Mouse (Mus musculus): ENCODE data around the gene Ptprf. TPM values are rescaled to one million over a fixed set of nuclear protein-coding genes. Genes with fewer than 3 reads are reported as not detected.

Ptprf gene
- total RNA-seq, 2 experiments from 2014 or later: 7.7 to 11.7 TPM

DNA sequence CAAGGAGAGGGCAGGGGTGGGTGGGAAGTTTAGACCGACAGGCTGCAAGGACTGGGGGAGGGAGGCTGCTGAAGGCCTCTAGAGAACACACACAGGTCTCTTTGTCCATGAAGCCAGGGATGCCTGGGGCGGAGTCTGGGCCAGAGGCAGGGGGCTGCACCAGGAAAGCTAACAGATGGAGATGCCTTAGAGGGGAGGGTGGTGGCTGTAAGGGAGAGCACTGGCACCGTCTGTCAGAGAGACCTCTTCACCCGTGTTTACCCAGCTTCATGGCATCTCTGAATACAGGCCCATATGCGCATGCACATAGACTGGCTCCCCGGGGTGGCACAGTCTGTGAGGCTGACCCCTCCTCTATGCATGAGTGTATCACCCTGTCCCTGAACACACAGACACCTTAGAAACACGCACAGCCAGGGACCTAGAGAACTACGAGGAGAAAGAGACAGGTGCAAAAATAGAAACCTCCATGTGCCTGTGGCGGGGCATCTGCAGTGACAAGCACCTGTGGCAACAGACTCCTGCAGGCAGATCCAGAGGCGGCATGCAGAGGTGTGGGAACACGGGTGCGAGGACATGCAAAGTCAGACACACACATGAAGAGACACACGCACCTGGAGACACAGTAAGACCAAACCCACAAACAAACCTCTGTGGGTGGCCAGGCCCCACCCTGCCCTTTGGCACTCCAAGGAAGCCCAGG is 29.3 kb downstream of the Ptprf start:
- intact Hi-C loops (cut with DNase I; ENCODE audit: low total_unique reads): no loop called here

GRCm38 (mm10) chr4:118261291-118261690 is 29.9 kb downstream of the Ptprf start:
- no peak for DNase-seq
- intact Hi-C loops (cut with DNase I; ENCODE audit: low total_unique reads): no loop called here

More for the DNA sequence above, 29.3 kb downstream of the Ptprf start:
- no peak for DNase-seq

DNA sequence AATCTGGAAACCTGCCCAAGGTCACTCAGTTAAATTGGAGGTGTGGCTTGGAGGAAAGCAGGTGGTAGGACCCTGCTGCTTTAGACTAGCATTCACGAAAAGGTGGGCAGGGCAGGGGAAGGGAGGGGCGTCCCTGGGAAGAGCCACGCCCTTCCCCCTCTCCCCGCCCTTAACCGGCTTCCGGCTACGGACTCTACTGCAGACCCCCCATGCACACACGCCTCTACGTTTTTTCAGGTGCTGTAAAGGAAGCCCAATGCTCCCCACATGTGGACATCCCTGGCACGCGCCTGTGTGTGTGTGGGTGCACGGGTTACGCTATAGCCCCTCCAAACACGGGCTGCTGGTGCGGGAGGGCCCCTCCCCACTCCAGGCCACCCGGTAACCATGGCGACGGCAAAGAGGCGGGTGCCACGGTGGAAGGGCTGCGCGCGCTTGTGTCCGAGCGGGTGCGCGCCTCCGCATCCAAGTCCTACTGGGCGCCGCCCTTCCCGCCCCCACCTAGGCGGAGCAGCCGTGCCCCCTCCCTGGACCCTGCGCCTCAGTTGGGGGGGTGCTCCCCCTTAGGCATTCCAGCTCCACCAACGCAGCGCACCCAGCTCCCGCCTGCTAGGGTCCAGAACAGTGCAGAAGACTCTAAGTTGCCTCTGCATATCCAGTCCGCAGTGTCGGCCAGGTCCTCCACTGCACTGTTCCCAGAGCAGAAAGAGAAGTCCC is 30.5 kb downstream of the Ptprf start:
- peak; percentile 66 for DNase-seq
- intact Hi-C loops (cut with DNase I; ENCODE audit: low total_unique reads): no loop called here

DNA sequence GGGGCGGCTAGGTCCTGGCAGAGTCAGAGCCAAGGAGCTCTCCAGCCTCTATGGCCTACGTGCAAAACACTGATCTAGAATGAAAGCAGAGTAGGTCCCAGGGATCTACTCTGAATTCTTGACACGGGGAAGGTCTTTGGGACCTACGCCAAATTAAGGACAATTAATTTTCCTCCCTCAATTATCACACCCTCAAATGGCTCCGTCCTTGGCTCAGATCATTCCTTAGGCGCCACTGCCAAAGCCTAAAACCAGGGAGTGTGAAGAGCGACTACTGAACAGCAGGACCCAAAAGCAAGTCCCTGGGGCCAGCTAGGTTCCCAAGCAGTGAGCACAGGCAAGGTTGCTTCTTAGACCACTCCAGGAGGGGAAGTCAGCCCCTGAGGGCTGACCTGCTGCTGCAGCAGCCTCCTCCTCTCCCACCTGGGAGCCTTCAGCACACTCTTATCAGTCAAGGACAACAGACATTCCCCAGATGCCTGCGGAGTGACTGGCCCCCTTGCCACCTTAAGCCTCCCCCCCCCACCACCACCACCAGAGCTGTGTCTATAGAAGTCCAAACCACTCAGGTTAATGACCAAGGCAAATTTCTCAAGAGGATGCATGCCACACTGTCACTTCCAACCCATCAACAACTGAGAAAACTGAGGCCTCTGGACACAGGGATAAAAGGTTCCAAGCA is 31.3 kb downstream of the Ptprf start:
- intact Hi-C loops (cut with DNase I; ENCODE audit: low total_unique reads): no loop called here
- DNase-seq: no peak

GRCm38 (mm10) chr4:118257977-118258376 is 33.2 kb downstream of the Ptprf start:
- no peak for DNase-seq
- intact Hi-C loops (cut with DNase I; ENCODE audit: low total_unique reads): no loop called here

GRCm38 (mm10) chr4:118257416-118257815 is 33.8 kb downstream of the Ptprf start:
- intact Hi-C loops (cut with DNase I; ENCODE audit: low total_unique reads): no loop called here
- DNase-seq: no peak

GRCm38 (mm10) chr4:118256217-118256616 is 35.0 kb downstream of the Ptprf start:
- intact Hi-C loops (cut with DNase I; ENCODE audit: low total_unique reads): no loop called here

DNA sequence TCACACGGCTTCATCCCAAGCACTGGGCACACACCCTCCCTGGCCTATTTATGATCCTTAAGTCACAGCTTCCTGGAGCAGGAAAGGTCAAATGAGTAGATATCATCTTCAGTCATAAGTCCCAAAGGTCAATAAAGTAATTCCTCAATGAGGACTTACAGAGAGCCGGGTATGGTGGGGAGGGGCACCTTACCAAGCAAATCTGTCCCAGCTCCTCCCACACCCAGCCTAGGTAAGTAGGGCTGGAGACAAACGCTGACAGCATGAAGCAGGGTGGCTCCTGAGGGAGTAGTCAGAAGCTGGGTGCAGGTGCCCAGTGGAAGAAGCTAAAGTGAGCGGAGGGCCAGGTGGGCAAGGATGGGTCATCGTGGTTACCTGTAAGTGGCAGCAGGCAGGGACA is 36.3 kb downstream of the Ptprf start:
- no peak for DNase-seq
- intact Hi-C loops (cut with DNase I; ENCODE audit: low total_unique reads): no loop called here

More at GRCm38 (mm10) chr4:118256217-118256616, 35.0 kb downstream of the Ptprf start:
- no peak for DNase-seq

DNA sequence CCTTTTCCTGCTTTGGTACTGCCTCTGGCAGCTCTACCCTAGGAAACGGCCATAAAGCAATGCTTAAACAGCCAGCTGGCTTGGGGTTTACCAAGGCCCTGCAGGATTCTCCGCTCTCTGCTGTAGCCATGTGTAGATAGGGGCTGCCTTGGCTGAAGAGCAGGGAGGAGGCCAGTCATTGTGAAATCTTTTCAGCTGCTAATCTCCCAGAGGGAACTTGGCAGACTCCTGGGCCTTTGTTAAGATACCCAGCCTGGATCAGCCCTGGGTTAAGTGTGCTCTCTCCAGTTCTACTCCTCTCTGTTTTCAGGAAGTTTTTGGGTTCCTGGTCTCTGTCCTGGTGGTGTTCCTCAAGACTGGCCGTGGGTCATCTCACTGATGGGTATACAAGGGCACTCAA is 43.9 kb downstream of the Ptprf start:
- intact Hi-C loops (cut with DNase I; ENCODE audit: low total_unique reads): no loop called here
- DNase-seq: no peak

- peak; percentile 33 for DNase-seq
- intact Hi-C loops (cut with DNase I; ENCODE audit: low total_unique reads): no loop called here
Observed at GRCm38 (mm10) chr4:118245847-118246246, 45.4 kb downstream of the Ptprf start.

GRCm38 (mm10) chr4:118243791-118244190 is 47.4 kb downstream of the Ptprf start:
- intact Hi-C loops (cut with DNase I; ENCODE audit: low total_unique reads): no loop called here
- DNase-seq: no peak

DNA sequence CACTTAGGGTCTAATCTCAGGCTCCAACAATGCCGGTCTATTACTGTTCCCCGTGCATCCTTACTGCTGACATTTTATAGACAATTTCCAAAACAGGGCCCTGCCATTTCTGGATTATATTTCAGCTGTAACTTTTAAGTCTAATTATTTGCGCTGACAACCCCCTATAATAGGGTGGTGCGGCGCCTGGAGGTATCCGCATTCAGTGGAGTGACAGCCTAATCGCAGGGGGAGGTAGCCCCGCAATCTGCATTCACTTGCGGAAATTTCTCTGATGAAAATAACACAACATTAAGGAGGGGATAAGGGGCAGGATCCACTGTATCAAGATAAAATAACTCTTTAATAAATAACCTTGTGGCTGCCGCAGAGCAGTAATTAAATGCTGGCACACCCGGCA is 47.9 kb downstream of the Ptprf start:
- no peak for DNase-seq
- intact Hi-C loops (cut with DNase I; ENCODE audit: low total_unique reads): no loop called here

GRCm38 (mm10) chr4:118239960-118240689 is 51.1 kb downstream of the Ptprf start:
- DNase-seq: no peak
- intact Hi-C loops (cut with DNase I; ENCODE audit: low total_unique reads): no loop called here

DNA sequence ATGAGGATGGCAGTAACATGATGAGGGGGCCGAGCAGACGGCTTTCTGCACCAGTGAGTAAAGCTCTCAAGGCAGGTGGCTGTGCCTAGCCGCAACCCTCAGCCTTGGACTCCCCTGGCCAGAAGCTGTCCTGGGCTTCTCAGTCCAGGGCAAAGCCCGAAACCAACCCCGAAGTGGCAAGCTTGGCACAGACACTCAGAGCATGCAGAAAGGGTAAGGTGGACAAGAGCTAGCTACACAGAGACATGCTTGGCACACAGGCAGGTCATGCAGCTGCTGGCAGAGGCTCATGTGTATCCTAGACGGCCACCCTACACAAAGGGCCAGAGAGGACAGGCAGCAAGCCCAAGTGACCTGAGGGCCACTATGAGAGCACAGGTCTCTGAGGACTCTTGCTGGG is 52.5 kb downstream of the Ptprf start:
- DNase-seq: no peak

GRCm38 (mm10) chr4:118236871-118237270 is 54.3 kb downstream of the Ptprf start:
- intact Hi-C loops (cut with DNase I; ENCODE audit: low total_unique reads): no loop called here
- DNase-seq: peak; percentile 39

More for the DNA sequence above, 52.5 kb downstream of the Ptprf start:
- intact Hi-C loops (cut with DNase I; ENCODE audit: low total_unique reads): no loop called here

DNA sequence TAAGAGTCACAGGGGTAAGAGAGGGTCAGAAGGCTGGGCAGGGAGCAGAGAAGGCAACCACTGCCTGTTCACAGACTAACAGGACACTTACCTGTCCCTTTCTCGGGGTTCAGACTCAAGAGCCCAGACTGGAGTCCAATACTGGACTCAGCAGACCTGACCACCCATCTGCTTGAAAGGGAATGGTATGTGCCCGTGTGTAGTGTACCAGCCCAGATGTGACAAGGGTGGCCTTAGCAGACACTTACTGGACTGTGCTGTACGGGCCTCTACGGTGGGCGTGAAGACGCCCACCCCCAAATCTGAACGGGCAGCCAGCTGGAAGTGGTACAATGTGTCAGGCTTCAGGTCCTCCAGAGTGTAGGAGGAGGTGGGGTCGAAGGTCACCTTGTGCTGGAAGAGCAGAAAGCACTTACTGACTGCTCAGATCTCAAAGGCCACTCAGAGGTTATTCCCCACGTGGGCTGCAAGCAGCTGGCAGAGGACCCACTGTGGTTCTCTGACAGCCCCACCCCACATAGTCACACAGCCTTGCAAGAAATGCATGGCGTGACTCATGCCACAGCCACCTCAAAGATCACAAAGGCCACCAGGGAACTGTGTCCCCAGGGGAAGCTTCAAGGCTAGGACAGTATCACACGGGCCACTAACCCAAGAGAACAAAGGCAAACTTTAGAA is 56.4 kb downstream of the Ptprf start:
- no peak for DNase-seq
- intact Hi-C loops (cut with DNase I; ENCODE audit: low total_unique reads): no loop called here

- intact Hi-C loops (cut with DNase I; ENCODE audit: low total_unique reads): no loop called here
- DNase-seq: no peak
Observed at GRCm38 (mm10) chr4:118233886-118234285, 57.3 kb downstream of the Ptprf start.

GRCm38 (mm10) chr4:118231861-118232260 is 59.3 kb downstream of the Ptprf start:
- intact Hi-C loops (cut with DNase I; ENCODE audit: low total_unique reads): no loop called here
- DNase-seq: no peak

GRCm38 (mm10) chr4:118229035-118229770 is 62.0 kb downstream of the Ptprf start:
- intact Hi-C loops (cut with DNase I; ENCODE audit: low total_unique reads): no loop called here
- no peak for DNase-seq

Measured in gastrocnemius, postnatal 14 days (tissue).